Mouse (Mus musculus): ENCODE measurements around the gene Tubgcp6. TPM values are rescaled to one million over a fixed set of nuclear protein-coding genes. Genes with fewer than 3 reads are reported as not detected.

Gene Tubgcp6
- polyA plus RNA-seq, 1 experiment from 2014 or later: 15.8 TPM

DNA sequence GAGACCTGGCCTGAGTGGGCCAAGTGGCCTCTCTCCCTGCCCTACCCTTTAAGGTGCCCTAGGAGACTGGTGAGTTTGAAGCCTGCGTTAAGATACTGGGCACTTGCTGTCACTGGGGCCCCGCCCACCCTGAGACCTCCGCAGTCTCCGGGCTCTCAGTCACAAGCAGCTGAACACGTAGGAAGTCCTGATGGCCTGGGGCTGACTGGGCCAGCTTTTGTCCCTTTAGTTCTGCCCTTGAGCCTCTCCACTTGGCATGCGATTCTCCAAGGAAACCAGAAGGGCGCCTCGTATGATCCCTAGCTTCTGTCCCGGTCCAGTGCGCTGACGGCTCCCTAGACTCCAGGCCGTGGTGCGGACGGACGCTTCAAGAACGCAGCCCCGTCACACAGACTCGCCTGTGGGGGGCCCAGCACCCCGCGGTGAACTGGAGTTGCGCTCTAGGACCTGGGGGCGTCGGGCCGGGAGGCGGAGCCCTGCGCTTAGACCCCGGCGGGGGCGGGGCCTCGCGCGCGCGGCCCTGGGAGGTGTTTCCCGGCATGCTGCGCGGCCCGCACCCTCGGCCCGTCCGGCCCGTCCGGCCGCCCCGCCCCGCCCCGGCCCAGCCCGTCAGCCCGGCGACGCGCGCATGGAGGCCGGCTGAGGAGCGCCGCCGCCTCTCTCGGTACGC, 47.3 kb downstream of the Tubgcp6 start:
- H3K27ac ChIP-seq (ENCODE audit: poor library complexity, severe bottlenecking): peak overlapping the region; percentile 93
- whole genome bisulfite sequencing: under 1% methylated on average over 45 of the region's 59 CpGs
- peak overlapping the region; percentile 87 for H3K4me3 ChIP-seq
- H3K27me3 ChIP-seq (replicated peaks): no peaks in the 10 kb centered on the region
- H3K9me3 ChIP-seq (replicated peaks): no peaks in the 10 kb centered on the region
- H3K4me1 ChIP-seq (replicated peaks): peaks cover 58% of the 10 kb centered on the region
- peak; percentile 93 for ATAC-seq (ENCODE audit: insufficient number of reproducible peaks, low FRiP score)
- peak overlapping the region; percentile 86 for H3K4me2 ChIP-seq
- H3K9ac ChIP-seq: peak overlapping the region; percentile 92
- peaks cover 9% of the 10 kb centered on the region for H3K36me3 ChIP-seq

DNA sequence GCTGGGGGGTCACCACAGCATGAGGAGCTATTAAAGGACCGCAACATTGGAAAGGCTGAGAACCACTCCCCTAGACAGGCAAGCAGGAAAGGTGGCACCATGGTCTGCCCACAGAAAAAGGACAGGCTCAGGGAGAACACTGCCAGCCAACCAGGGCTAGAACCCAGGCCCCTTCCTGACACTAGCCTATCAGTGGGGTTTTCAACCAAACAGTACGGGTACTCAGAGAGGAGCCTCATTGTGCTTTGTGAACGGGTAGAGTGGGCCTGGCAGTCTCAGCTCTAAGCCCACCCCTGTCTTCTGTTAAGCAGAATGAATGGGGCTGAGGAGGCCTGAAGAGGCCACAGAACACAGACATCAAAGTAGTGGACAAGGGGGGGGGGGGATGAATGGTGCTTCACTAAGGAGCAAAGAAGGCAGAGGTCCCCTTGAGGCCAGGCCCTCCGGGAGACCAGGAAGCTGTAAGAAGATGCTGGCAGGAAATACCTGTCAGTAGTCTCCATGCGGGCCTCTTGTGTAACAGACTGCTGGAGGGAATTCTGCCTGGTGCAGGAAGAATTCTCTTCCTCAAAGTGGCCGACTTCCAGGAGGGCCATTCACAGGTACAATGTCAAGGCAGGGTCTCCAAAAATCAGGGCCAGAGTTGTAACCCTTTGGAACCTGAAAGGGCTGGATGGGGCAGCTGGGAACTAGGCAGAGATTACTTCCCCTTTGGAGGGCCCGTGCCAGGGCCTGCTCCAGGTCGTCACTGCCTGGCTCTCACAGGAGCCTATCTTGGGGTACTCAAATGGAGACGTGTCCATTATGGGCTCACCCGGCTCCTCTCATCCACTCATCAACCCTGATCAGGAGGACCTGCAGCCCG, 48.1 kb downstream of the Tubgcp6 start, which contains the start of gene Trabd:
Gene Trabd, plus strand, starts transcription at position 512 of the 865 bp plus-strand sequence.
- H3K9ac ChIP-seq: peak within 1 kb of the TSS; percentile 92
- peaks cover 54% of the 10 kb centered on the region for H3K4me1 ChIP-seq (replicated peaks)
- peaks cover 6% of the 10 kb centered on the region for H3K27me3 ChIP-seq (replicated peaks)
- WGBS: 17% methylated on average over 11 of the region's 11 CpGs
- no peaks in the 10 kb centered on the region for H3K9me3 ChIP-seq (replicated peaks)
- H3K27ac ChIP-seq (ENCODE audit: poor library complexity, severe bottlenecking): peak within 1 kb of the TSS; percentile 93
- ATAC-seq (ENCODE audit: insufficient number of reproducible peaks, low FRiP score): 0 out of 2 replicates have a peak, but pooled peaks have one; percentile 0
- H3K36me3 ChIP-seq: peaks cover 6% of the 10 kb centered on the region
- H3K4me3 ChIP-seq: peak within 1 kb of the TSS; percentile 87
- peak within 1 kb of the TSS; percentile 86 for H3K4me2 ChIP-seq

DNA sequence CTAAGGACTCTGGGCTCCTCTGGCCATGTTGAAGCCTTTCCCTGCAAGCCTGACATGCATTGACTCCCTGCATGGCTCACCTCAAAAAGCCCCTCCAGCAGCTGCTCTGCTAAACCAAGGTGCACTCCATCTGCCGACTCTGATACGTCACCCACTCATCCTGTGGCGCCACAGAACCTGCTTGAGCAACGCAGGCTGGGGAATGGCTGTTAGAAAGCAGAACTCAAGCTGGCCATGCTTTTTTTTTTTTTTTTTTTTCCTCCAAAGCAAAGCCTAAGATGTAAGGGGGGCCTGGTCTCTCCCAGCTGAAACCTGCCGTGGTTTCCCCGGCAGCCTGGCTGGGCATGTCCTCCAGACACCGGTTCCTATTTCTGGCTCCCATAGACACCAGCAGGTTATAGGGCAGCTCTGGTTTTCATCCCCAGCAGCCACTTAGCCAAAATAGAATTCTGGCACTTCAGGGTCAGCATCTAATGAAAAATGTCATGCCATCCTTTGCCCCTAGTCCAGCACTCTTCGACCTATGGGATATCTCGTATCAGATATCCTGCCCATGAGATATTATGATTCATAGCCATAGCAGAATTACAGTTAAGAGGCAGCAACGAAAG, 48.8 kb downstream of the Tubgcp6 start:
- ATAC-seq (ENCODE audit: insufficient number of reproducible peaks, low FRiP score): no peak
- Histone ChIP-seq H3K4me1 (replicated peaks) (peaks cover 54% of the 10 kb centered on the region), H3K9ac (peak overlapping the region; percentile 37; the same call in 1 of the 2 replicates), H3K4me2 (peak overlapping the region; percentile 86), H3K27ac (ENCODE audit: poor library complexity, severe bottlenecking) (peak overlapping the region; percentile 93), H3K4me3 (no peak overlapping the region), H3K36me3 (no peaks in the 10 kb centered on the region), H3K9me3 (replicated peaks) (no peaks in the 10 kb centered on the region), H3K27me3 (replicated peaks) (peaks cover 14% of the 10 kb centered on the region)
- 39% methylated on average over 10 of the region's 10 CpGs for WGBS

DNA sequence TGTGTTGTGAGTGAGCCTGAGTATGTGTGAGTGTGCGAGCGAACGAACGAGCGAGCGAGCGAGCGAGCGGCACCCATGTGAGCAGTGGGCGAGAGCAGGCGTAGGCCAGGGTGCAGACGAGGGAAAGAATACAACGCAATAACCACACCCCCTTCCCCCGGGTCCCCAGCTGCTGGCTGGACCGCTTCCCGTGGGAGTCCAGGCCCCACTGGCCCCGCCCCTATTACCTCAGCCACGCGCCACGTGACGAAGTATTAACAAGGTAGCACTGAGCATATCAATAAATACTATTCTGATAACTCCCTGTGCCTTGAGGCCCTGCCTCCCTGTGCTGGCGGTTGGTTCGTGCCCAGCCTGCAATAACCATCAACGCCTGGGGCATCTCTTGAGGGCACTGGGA, 52.3 kb downstream of the Tubgcp6 start:
- Histone ChIP-seq H3K9ac (no peak overlapping the region), H3K4me1 (replicated peaks) (peaks cover 41% of the 10 kb centered on the region), H3K4me3 (no peak overlapping the region), H3K36me3 (no peaks in the 10 kb centered on the region), H3K27me3 (replicated peaks) (peaks cover 48% of the 10 kb centered on the region), H3K9me3 (replicated peaks) (no peaks in the 10 kb centered on the region), H3K4me2 (no peak overlapping the region), H3K27ac (ENCODE audit: poor library complexity, severe bottlenecking) (no peak overlapping the region)
- WGBS: 73% methylated on average over 24 of the region's 24 CpGs
- ATAC-seq (ENCODE audit: insufficient number of reproducible peaks, low FRiP score): no peak

DNA sequence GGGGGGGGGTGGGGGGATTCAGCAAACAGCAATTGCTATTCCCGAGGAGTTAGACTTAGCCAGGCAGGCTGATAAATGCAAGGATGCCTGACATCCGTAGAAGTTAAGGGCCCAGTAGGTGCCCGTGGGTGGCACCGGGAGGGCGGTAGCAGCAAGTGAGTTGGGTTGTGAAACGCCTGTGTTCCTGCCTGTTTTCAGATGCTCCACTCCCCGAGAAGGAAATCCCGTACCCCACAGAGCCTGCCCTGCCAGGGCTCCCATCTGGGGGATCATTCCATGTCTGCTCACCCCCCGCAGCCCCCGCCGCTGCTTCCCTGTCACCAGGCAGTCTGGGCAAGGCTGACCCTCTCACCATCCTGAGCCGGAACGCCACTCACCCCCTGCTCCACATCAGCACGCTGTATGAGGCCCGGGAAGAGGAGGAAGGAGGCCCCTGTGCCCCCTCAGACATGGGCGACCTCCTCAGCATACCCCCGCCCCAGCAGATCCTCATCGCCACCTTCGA, 53.5 kb downstream of the Tubgcp6 start:
- H3K36me3 ChIP-seq: no peaks in the 10 kb centered on the region
- no peaks in the 10 kb centered on the region for H3K9me3 ChIP-seq (replicated peaks)
- peaks cover 56% of the 10 kb centered on the region for H3K27me3 ChIP-seq (replicated peaks)
- 76% methylated on average over 19 of the region's 19 CpGs for WGBS
- ATAC-seq (ENCODE audit: insufficient number of reproducible peaks, low FRiP score): no peak
- no peak overlapping the region for H3K4me2 ChIP-seq
- peaks cover 32% of the 10 kb centered on the region for H3K4me1 ChIP-seq (replicated peaks)
- H3K9ac ChIP-seq: peak overlapping the region; percentile 16; the same call in 1 of the 2 replicates
- H3K4me3 ChIP-seq: no peak overlapping the region
- no peak overlapping the region for H3K27ac ChIP-seq (ENCODE audit: poor library complexity, severe bottlenecking)

DNA sequence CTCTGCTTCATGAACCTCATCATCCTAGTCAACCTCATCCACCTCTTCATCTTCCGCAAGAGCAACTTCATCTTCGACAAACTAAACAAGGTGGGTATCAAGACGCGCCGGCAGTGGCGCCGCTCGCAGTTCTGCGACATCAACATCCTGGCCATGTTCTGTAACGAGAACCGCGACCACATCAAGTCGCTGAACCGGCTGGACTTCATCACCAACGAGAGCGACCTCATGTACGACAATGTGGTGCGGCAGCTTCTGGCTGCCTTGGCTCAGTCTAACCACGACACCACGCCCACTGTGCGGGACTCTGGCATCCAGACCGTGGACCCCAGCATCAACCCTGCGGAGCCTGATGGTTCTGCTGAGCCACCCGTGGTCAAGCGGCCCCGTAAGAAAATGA, 54.7 kb downstream of the Tubgcp6 start:
- H3K27me3 ChIP-seq (replicated peaks): peaks cover 67% of the 10 kb centered on the region
- H3K4me3 ChIP-seq: peak overlapping the region; percentile 33; the same call in 1 of the 2 replicates
- no peak for ATAC-seq (ENCODE audit: insufficient number of reproducible peaks, low FRiP score)
- no peak overlapping the region for H3K9ac ChIP-seq
- peaks cover 22% of the 10 kb centered on the region for H3K4me1 ChIP-seq (replicated peaks)
- peak overlapping the region; percentile 64; the same call in 1 of the 2 replicates for H3K4me2 ChIP-seq
- 30% methylated on average over 26 of the region's 26 CpGs for WGBS
- H3K36me3 ChIP-seq: no peaks in the 10 kb centered on the region
- H3K9me3 ChIP-seq (replicated peaks): no peaks in the 10 kb centered on the region
- no peak overlapping the region for H3K27ac ChIP-seq (ENCODE audit: poor library complexity, severe bottlenecking)

DNA sequence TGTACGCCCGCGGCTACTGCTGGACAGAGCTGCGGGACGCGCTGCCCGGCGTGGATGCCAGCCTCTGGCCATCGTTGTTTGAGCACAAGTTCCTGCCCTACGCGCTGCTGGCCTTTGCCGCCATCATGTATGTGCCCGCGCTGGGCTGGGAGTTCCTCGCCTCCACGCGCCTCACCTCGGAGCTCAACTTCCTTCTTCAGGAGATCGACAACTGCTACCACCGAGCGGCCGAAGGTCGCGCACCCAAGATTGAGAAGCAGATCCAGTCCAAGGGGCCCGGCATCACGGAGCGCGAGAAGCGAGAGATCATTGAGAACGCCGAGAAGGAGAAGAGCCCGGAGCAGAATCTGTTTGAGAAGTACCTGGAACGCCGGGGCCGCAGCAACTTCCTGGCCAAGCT, 55.3 kb downstream of the Tubgcp6 start:
- peaks cover 73% of the 10 kb centered on the region for H3K27me3 ChIP-seq (replicated peaks)

DNA sequence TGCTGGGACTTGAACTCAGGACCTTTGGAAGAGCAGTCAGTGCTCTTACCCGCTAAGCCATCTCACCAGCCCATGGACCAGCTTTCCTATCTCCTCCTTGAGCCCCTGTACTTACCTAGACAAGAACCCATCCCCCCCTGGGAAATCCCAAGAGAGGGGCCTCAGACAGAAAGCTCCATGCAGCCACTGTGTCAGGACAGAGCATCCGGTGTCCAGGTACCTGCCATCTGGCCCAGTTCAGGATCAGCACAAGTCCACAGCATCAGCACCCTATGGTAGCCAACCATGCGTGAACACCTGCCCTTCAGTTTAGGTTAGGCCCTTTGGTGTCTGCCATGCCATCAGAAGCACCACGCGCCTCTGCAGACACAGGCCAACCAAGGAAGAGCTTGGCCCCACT, 58.0 kb downstream of the Tubgcp6 start:
- H3K9me3 ChIP-seq (replicated peaks): no peaks in the 10 kb centered on the region
- WGBS: 82% methylated on average over 5 of the region's 5 CpGs
- no peak overlapping the region for H3K9ac ChIP-seq
- H3K4me3 ChIP-seq: no peak overlapping the region
- ATAC-seq (ENCODE audit: insufficient number of reproducible peaks, low FRiP score): no peak
- peaks cover 89% of the 10 kb centered on the region for H3K27me3 ChIP-seq (replicated peaks)
- H3K36me3 ChIP-seq: no peaks in the 10 kb centered on the region
- H3K4me1 ChIP-seq (replicated peaks): peaks cover 17% of the 10 kb centered on the region
- no peak overlapping the region for H3K27ac ChIP-seq (ENCODE audit: poor library complexity, severe bottlenecking)
- H3K4me2 ChIP-seq: no peak overlapping the region

More for the DNA sequence above, 55.3 kb downstream of the Tubgcp6 start:
- peak overlapping the region; percentile 33 for H3K4me3 ChIP-seq
- WGBS: 22% methylated on average over 35 of the region's 35 CpGs
- peaks cover 16% of the 10 kb centered on the region for H3K4me1 ChIP-seq (replicated peaks)
- no peaks in the 10 kb centered on the region for H3K36me3 ChIP-seq
- H3K27ac ChIP-seq (ENCODE audit: poor library complexity, severe bottlenecking): no peak overlapping the region
- no peaks in the 10 kb centered on the region for H3K9me3 ChIP-seq (replicated peaks)
- no peak for ATAC-seq (ENCODE audit: insufficient number of reproducible peaks, low FRiP score)
- peak overlapping the region; percentile 64 for H3K4me2 ChIP-seq
- H3K9ac ChIP-seq: 0 out of 2 replicates have a peak overlapping the region, but pooled peaks have one; percentile 6

DNA sequence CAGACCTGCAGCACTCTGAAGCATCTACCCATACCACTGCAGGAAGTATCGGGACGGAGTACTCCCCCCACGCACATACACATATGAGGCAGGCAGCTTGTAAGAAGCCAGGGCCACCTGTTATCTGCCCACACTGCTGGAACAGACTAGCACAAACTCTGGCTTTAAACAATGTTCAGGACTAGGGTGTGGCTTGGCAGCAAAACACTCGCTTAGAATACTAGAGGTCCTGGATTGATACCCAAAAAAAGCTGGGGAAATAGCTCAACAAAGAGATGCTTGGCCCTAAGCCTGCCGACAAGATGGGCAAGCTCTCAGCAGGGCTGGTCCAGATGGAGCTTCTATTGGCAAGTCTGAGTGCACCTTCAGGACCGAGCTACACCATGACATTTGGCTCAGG, 59.4 kb downstream of the Tubgcp6 start:
- ATAC-seq (ENCODE audit: insufficient number of reproducible peaks, low FRiP score): no peak
- WGBS: 68% methylated on average over 6 of the region's 6 CpGs
- no peaks in the 10 kb centered on the region for H3K36me3 ChIP-seq
- H3K27ac ChIP-seq (ENCODE audit: poor library complexity, severe bottlenecking): no peak overlapping the region
- H3K4me1 ChIP-seq (replicated peaks): peaks cover 21% of the 10 kb centered on the region
- no peaks in the 10 kb centered on the region for H3K9me3 ChIP-seq (replicated peaks)
- no peak overlapping the region for H3K9ac ChIP-seq
- no peak overlapping the region for H3K4me3 ChIP-seq
- H3K4me2 ChIP-seq: no peak overlapping the region
- H3K27me3 ChIP-seq (replicated peaks): peaks cover 79% of the 10 kb centered on the region

DNA sequence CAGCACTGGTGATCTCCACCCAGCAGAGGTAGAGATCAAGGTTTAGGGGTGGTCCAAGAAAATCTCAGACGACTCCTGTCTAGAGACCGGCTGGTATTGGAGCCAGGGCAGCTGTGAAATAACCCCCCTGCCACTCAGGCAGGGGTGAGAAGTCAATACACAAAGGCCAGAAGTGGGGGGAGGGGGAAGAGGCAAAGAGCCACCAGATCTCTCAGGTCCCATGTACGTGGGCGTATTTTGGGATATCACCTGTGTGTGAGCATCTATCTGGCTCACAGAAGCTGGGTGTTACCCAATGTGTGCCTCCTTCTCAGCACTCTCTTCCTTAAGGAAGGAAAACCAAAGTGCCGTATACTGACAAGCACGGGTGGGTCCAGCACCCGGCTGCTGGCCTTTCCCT, 59.9 kb downstream of the Tubgcp6 start:
- Histone ChIP-seq H3K36me3 (no peaks in the 10 kb centered on the region), H3K4me2 (no peak overlapping the region), H3K9ac (no peak overlapping the region), H3K4me1 (replicated peaks) (peaks cover 19% of the 10 kb centered on the region), H3K9me3 (replicated peaks) (no peaks in the 10 kb centered on the region), H3K27me3 (replicated peaks) (peaks cover 79% of the 10 kb centered on the region), H3K4me3 (no peak overlapping the region), H3K27ac (ENCODE audit: poor library complexity, severe bottlenecking) (no peak overlapping the region)
- no peak for ATAC-seq (ENCODE audit: insufficient number of reproducible peaks, low FRiP score)
- 65% methylated on average over 7 of the region's 7 CpGs for WGBS

DNA sequence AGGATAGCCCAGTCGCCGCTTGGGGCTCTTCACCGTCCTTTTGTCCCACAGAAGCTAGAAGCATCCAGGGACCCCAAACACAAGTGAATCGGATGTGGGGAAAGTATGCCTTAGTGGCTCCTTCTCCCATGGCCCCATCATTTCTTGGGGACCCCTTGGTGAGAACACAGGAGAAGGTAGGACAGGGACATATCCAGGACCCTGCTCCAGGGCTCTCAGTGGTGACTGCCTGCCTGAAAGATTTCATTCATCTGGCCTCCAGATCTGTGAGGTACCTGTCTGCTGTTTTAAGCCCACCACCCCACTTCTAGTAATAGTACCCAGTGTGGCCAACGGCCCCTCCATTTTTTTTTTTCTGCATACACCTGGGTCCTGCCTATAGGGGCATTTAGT, 60.4 kb downstream of the Tubgcp6 start:
- WGBS: 75% methylated on average over 5 of the region's 5 CpGs

More for the DNA sequence above, 60.4 kb downstream of the Tubgcp6 start:
- Histone ChIP-seq H3K4me1 (replicated peaks) (peaks cover 18% of the 10 kb centered on the region), H3K9ac (no peak overlapping the region), H3K27me3 (replicated peaks) (peaks cover 78% of the 10 kb centered on the region), H3K36me3 (no peaks in the 10 kb centered on the region), H3K9me3 (replicated peaks) (no peaks in the 10 kb centered on the region), H3K4me2 (no peak overlapping the region), H3K27ac (ENCODE audit: poor library complexity, severe bottlenecking) (no peak overlapping the region), H3K4me3 (no peak overlapping the region)
- no peak for ATAC-seq (ENCODE audit: insufficient number of reproducible peaks, low FRiP score)

Data from heart, embryonic 12.5 days (tissue).